In the genomic region with DNA sequence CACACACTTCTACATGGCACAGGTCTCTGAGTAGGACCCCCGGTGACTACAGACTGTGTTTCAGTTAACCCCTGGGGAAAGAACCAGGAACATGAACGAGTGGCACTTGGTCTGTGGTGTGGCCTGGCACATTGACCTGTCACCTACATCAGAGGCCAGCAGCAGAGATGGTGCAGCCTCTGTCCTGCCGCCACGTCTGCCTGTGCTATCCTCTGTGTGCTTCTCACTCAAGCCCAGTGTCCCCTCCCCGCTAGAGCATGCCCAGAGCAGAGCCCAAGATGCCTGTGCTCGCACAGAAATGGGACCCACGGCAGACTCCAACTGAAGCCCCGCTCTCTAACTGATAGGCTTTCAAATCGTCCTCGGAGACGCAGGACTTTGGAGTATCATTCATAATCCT, we compare ENCODE assay signal across 20 mouse cellular contexts.
"Had no signal": no experiment of that assay in that cellular context is flagged by ENCODE, and none has a peak within 500 bp of the region (broad histone marks: within the 10 kb centered on the region; RNA-seq: fewer than 3 reads in every experiment).

No protein-coding gene starts in this region.

- ATAC-seq: hindbrain, postnatal 0 days; intestine, embryonic 16.5 days; liver, embryonic 12.5 days had no signal

- H3K27ac ChIP-seq: hindbrain, embryonic 13.5 days; hindbrain, embryonic 15.5 days; hindbrain, postnatal 0 days; kidney, embryonic 15.5 days; kidney, postnatal 0 days; limb, embryonic 13.5 days; limb, embryonic 15.5 days; liver, embryonic 12.5 days; liver, embryonic 14.5 days had no signal

- DNase-seq: gastrocnemius, postnatal 14 days; gastrocnemius, postnatal 36 days; kidney, adult 11 months; kidney, adult 2 months; kidney, adult 9 months; kidney, postnatal 14 days; kidney, postnatal 36 days; layer of hippocampus, adult 9-11 months; layer of hippocampus, postnatal 36 days; left cerebral cortex, postnatal 4 days had no signal

- H3K27me3 ChIP-seq: kidney, embryonic 15.5 days; limb, embryonic 13.5 days had no signal

- H3K4me3 ChIP-seq: hindbrain, embryonic 13.5 days; hindbrain, embryonic 15.5 days; kidney, embryonic 15.5 days; limb, embryonic 13.5 days; limb, embryonic 15.5 days; liver, embryonic 12.5 days had no signal

- H3K36me3 ChIP-seq: hindbrain, embryonic 13.5 days; hindbrain, embryonic 15.5 days; liver, embryonic 12.5 days had no signal

- H3K9me3 ChIP-seq: hindbrain, embryonic 13.5 days; hindbrain, embryonic 15.5 days; kidney, embryonic 15.5 days; limb, embryonic 13.5 days; limb, embryonic 15.5 days; liver, embryonic 12.5 days had no signal

- H3K4me1 ChIP-seq: hindbrain, embryonic 13.5 days; hindbrain, embryonic 15.5 days; liver, embryonic 12.5 days had no signal
